Mouse (Mus musculus) limb, embryonic 10.5 days (tissue): ENCODE measurements around the gene Fgfr2. TPM values are rescaled to one million over a fixed set of nuclear protein-coding genes. Genes with fewer than 3 reads are reported as not detected.

ENCODE experiments used
- DNase-seq: peaks from one replicate; pipeline ENCODE4 v3.0.0-alpha.2; 2017; ENCODE audit warnings: low spot score
- H3K27ac ChIP-seq: fragments of 300-500 bp; sonication (generic); 2 replicates; pipeline ENCODE4 v1.5.1; 2016; ENCODE audit warnings: mild to moderate bottlenecking
- H3K27me3 ChIP-seq: fragments of 300-500 bp; sonication (generic); 2 replicates; pipeline ENCODE4 v1.6.1; 2016; ENCODE audit warnings: low read depth, mild to moderate bottlenecking; ENCODE audit not compliant: poor library complexity, severe bottlenecking
- H3K36me3 ChIP-seq: fragments of 300-500 bp; sonication (generic); 2 replicates; pipeline ENCODE4 v1.6.1; 2016; ENCODE audit warnings: mild to moderate bottlenecking, moderate library complexity
- H3K4me1 ChIP-seq: fragments of 300-500 bp; sonication (generic); 2 replicates; pipeline ENCODE4 v1.6.1; 2016
- H3K4me3 ChIP-seq: fragments of 300-500 bp; sonication (generic); 2 replicates; pipeline ENCODE4 v1.5.1; 2016; ENCODE audit warnings: mild to moderate bottlenecking, moderate library complexity
- H3K9me3 ChIP-seq: fragments of 300-500 bp; sonication (generic); replicated peaks from 2 replicates; pipeline ENCODE4 v1.6.1; 2016; ENCODE audit warnings: mild to moderate bottlenecking
- WGBS: fragments of 180-500 bp; shearing (Covaris S2); methylation state at CpG from one replicate; pipeline ENCODE4 v1.1.7; 2016; 5-methylcytosine and 5-hydroxymethylcytosine counted together
- polyA plus RNA-seq: library from polyadenylated mRNA; unstranded; fragments of >200 nt; fragmentation: Nextera tagmentation; extraction: Ambion mirVana; gene quantifications from 2 replicates; pipeline ENCODE4 v1.2.1, GENCODE M21; 2016

Gene Fgfr2
- polyA plus RNA-seq, 1 experiment from 2014 or later = 64.4 TPM

- H3K4me3 ChIP-seq = no peak overlapping the region
- WGBS = 87% methylated on average over 1 of the region's 1 CpGs
- no peak overlapping the region for H3K27ac ChIP-seq
- peaks cover 44% of the 10 kb centered on the region for H3K4me1 ChIP-seq
- H3K36me3 ChIP-seq = no peaks in the 10 kb centered on the region
- H3K27me3 ChIP-seq = peaks cover 4% of the 10 kb centered on the region; the same call in 1 of the 2 replicates
- H3K9me3 ChIP-seq = no peaks in the 10 kb centered on the region
- no peak for DNase-seq
Measured at GRCm38 (mm10) chr7:132196581-132196980, 926.6 kb downstream of the Fgfr2 start.

- Histone ChIP-seq H3K4me1 (peaks cover 25% of the 10 kb centered on the region), H3K36me3 (no peaks in the 10 kb centered on the region), H3K4me3 (no peak overlapping the region), H3K27ac (no peak overlapping the region), H3K27me3 (no peaks in the 10 kb centered on the region), H3K9me3 (no peaks in the 10 kb centered on the region)
- DNase-seq = no peak
- WGBS = 100% methylated on average over 2 of the region's 2 CpGs
Measured at GRCm38 (mm10) chr7:132193606-132194005, 929.5 kb downstream of the Fgfr2 start.

- peaks cover 32% of the 10 kb centered on the region for H3K4me1 ChIP-seq
- no peaks in the 10 kb centered on the region for H3K27me3 ChIP-seq
- no peak for DNase-seq
- peak overlapping the region; percentile 64; the same call in 1 of the 2 replicates for H3K27ac ChIP-seq
- no peaks in the 10 kb centered on the region for H3K9me3 ChIP-seq
- WGBS = 37% methylated on average over 3 of the region's 3 CpGs
- no peak overlapping the region for H3K4me3 ChIP-seq
- H3K36me3 ChIP-seq = no peaks in the 10 kb centered on the region
Measured at GRCm38 (mm10) chr7:132187456-132187855, 935.7 kb downstream of the Fgfr2 start.

GRCm38 (mm10) chr7:132183892-132184404, 939.2 kb downstream of the Fgfr2 start:
- Histone ChIP-seq H3K9me3 (no peaks in the 10 kb centered on the region), H3K4me1 (peaks cover 32% of the 10 kb centered on the region), H3K27me3 (no peaks in the 10 kb centered on the region), H3K27ac (no peak overlapping the region), H3K36me3 (no peaks in the 10 kb centered on the region), H3K4me3 (no peak overlapping the region)
- DNase-seq = no peak
- 74% methylated on average over 5 of the region's 5 CpGs for WGBS

- no peaks in the 10 kb centered on the region for H3K36me3 ChIP-seq
- 93% methylated on average over 4 of the region's 4 CpGs for WGBS
- H3K9me3 ChIP-seq = no peaks in the 10 kb centered on the region
- no peak overlapping the region for H3K27ac ChIP-seq
- no peaks in the 10 kb centered on the region for H3K27me3 ChIP-seq
- H3K4me3 ChIP-seq = no peak overlapping the region
- no peak for DNase-seq
- peaks cover 18% of the 10 kb centered on the region for H3K4me1 ChIP-seq
Measured at GRCm38 (mm10) chr7:132181586-132182198, 941.5 kb downstream of the Fgfr2 start.

- Histone ChIP-seq H3K4me3 (no peak overlapping the region), H3K27me3 (no peaks in the 10 kb centered on the region), H3K36me3 (no peaks in the 10 kb centered on the region), H3K9me3 (no peaks in the 10 kb centered on the region), H3K27ac (no peak overlapping the region), H3K4me1 (peaks cover 12% of the 10 kb centered on the region)
- WGBS = 92% methylated on average over 3 of the region's 3 CpGs
- no peak for DNase-seq
Measured at GRCm38 (mm10) chr7:132181042-132181441, 942.1 kb downstream of the Fgfr2 start.

- H3K36me3 ChIP-seq = no peaks in the 10 kb centered on the region
Measured at GRCm38 (mm10) chr7:132179049-132179448, 944.1 kb downstream of the Fgfr2 start.

GRCm38 (mm10) chr7:132174787-132175186, 948.4 kb downstream of the Fgfr2 start:
- 92% methylated on average over 5 of the region's 5 CpGs for WGBS

More at GRCm38 (mm10) chr7:132179049-132179448, 944.1 kb downstream of the Fgfr2 start:
- Histone ChIP-seq H3K27me3 (no peaks in the 10 kb centered on the region), H3K9me3 (no peaks in the 10 kb centered on the region), H3K4me1 (peaks cover 4% of the 10 kb centered on the region), H3K4me3 (no peak overlapping the region), H3K27ac (no peak overlapping the region)
- WGBS = 76% methylated on average over 1 of the region's 1 CpGs
- no peak for DNase-seq

GRCm38 (mm10) chr7:132174296-132174695, 948.9 kb downstream of the Fgfr2 start:
- Histone ChIP-seq H3K36me3 (no peaks in the 10 kb centered on the region), H3K4me1 (peaks cover 7% of the 10 kb centered on the region), H3K27me3 (no peaks in the 10 kb centered on the region), H3K4me3 (no peak overlapping the region), H3K9me3 (no peaks in the 10 kb centered on the region), H3K27ac (no peak overlapping the region)
- DNase-seq = no peak
- 86% methylated on average over 2 of the region's 2 CpGs for WGBS

More at GRCm38 (mm10) chr7:132174787-132175186, 948.4 kb downstream of the Fgfr2 start:
- Histone ChIP-seq H3K4me1 (peaks cover 3% of the 10 kb centered on the region), H3K4me3 (no peak overlapping the region), H3K27ac (no peak overlapping the region), H3K36me3 (no peaks in the 10 kb centered on the region), H3K27me3 (no peaks in the 10 kb centered on the region), H3K9me3 (no peaks in the 10 kb centered on the region)
- DNase-seq = no peak

GRCm38 (mm10) chr7:132172220-132172619, 950.9 kb downstream of the Fgfr2 start:
- no peaks in the 10 kb centered on the region for H3K27me3 ChIP-seq
- H3K36me3 ChIP-seq = no peaks in the 10 kb centered on the region
- H3K4me3 ChIP-seq = no peak overlapping the region
- H3K4me1 ChIP-seq = peaks cover 9% of the 10 kb centered on the region
- no peaks in the 10 kb centered on the region for H3K9me3 ChIP-seq
- no peak for DNase-seq
- H3K27ac ChIP-seq = no peak overlapping the region
- WGBS = 89% methylated on average over 5 of the region's 5 CpGs

- Histone ChIP-seq H3K4me1 (peaks cover 11% of the 10 kb centered on the region), H3K27me3 (no peaks in the 10 kb centered on the region), H3K9me3 (no peaks in the 10 kb centered on the region), H3K4me3 (no peak overlapping the region), H3K27ac (no peak overlapping the region), H3K36me3 (no peaks in the 10 kb centered on the region)
- DNase-seq = no peak
- WGBS = 90% methylated on average over 5 of the region's 5 CpGs
Measured at GRCm38 (mm10) chr7:132171716-132172115, 951.4 kb downstream of the Fgfr2 start.

- no peak for DNase-seq
- Histone ChIP-seq H3K36me3 (no peaks in the 10 kb centered on the region), H3K27me3 (no peaks in the 10 kb centered on the region), H3K4me3 (no peak overlapping the region), H3K4me1 (peaks cover 11% of the 10 kb centered on the region), H3K27ac (no peak overlapping the region), H3K9me3 (no peaks in the 10 kb centered on the region)
- 66% methylated on average over 7 of the region's 7 CpGs for WGBS
Measured at GRCm38 (mm10) chr7:132169419-132170169, 953.6 kb downstream of the Fgfr2 start.

- H3K36me3 ChIP-seq = no peaks in the 10 kb centered on the region
- 74% methylated on average over 4 of the region's 4 CpGs for WGBS
Measured at GRCm38 (mm10) chr7:132167239-132167638, 955.9 kb downstream of the Fgfr2 start.

More at GRCm38 (mm10) chr7:132167239-132167638, 955.9 kb downstream of the Fgfr2 start:
- Histone ChIP-seq H3K27me3 (no peaks in the 10 kb centered on the region), H3K27ac (no peak overlapping the region), H3K4me1 (peaks cover 11% of the 10 kb centered on the region), H3K4me3 (no peak overlapping the region), H3K9me3 (no peaks in the 10 kb centered on the region)
- no peak for DNase-seq
